Mouse (Mus musculus) C2C12 (cell line): ENCODE measurements around the gene Capzb.

ENCODE experiments used
- CTCF ChIP-seq: IDR thresholded peaks from one replicate; pipeline ENCODE4 v1.5.1; 2011; ENCODE audit not compliant: control insufficient read depth, insufficient read depth, insufficient read length
- FOSL1 ChIP-seq: IDR thresholded peaks from one replicate; pipeline ENCODE4 v1.8.0; 2011; ENCODE audit warnings: mild to moderate bottlenecking, low read length; ENCODE audit not compliant: poor library complexity, insufficient read depth, severe bottlenecking
- MAX ChIP-seq: IDR thresholded peaks from one replicate; pipeline ENCODE4 v1.6.1; 2011; ENCODE audit warnings: mild to moderate bottlenecking, control low read depth
- MYOD1 ChIP-seq: IDR thresholded peaks from one replicate; pipeline ENCODE4 v1.6.1; 2011; ENCODE audit warnings: low read depth; ENCODE audit not compliant: control insufficient read depth, insufficient read length
- MYOG ChIP-seq: IDR thresholded peaks from one replicate; pipeline ENCODE4 v1.6.1; 2011; ENCODE audit not compliant: control insufficient read depth, insufficient read length; ENCODE audit errors: extremely low read depth

DNA sequence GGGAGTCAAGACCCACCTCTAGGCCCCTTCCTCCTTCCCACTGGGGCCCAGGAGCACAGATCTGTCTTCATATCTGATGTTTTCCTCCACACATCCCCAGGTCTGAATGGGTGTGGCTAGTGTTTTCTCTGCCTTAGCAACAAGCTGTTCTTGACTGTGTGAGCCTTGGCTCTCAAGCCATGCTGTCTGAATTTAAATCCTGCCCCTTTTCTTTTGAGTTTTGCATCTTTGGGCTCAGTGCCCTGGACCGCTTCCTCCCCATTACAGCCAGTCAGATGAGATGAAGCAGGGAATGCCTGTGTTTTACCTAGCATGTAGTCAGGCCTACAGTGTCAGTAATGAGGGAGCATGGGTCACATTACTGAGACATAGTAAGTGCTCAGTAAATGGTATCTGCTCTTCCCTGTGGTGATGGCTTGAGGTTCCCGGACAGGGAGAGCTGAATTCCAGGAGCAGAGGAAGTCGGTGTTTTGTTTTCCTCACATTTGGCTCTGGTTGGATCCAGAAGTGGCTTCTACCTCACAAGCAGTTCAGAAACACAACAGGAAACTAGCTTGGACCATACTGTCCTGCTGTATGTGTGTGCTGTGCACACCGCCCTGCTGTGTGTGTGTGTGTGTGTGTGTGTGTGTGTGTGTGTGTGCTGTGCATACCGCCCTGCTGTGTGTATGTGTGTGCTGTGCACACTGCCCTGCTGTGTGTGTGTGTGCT lies 16.6 kb downstream of the Capzb start:
- no peak for TF ChIP-seq CTCF
- no peak for TF ChIP-seq FOSL1
- no peak for TF ChIP-seq MAX
- no peak for TF ChIP-seq MYOD1
- no peak for TF ChIP-seq MYOG
